20 mouse cellular contexts compared by ENCODE assay signal in genomic region chr4:154245342-154245741, GRCm38 (mm10). TPM values are rescaled to one million over a fixed set of nuclear protein-coding genes. Genes with fewer than 3 reads are reported as not detected.
DNase-seq lines count a peak whose midpoint lies in the region; ATAC-seq lines count a peak whose summit lies in the region.
"Had no signal": no experiment of that assay in that cellular context is flagged by ENCODE, and none has a peak within 500 bp of the region (broad histone marks: within the 10 kb centered on the region; RNA-seq: fewer than 3 reads in every experiment).

No protein-coding gene starts in this region.

- H3K4me2 ChIP-seq in heart, embryonic 13.5 days: no peak overlapping the region
- no peak overlapping the region for H3K4me2 ChIP-seq in forebrain, embryonic 11.5 days (ENCODE audit: low read depth, low read length, severe bottlenecking)
- H3K4me2 ChIP-seq: heart, embryonic 15.5 days; hindbrain, embryonic 12.5 days; liver, embryonic 15.5 days; midbrain, embryonic 11.5 days; neural tube, embryonic 15.5 days had no signal

- H3K9me3 ChIP-seq in heart, embryonic 13.5 days: no peaks in the 10 kb centered on the region
- no peaks in the 10 kb centered on the region for H3K9me3 ChIP-seq in heart, embryonic 10.5 days
- H3K9me3 ChIP-seq in limb, embryonic 10.5 days (replicated peaks): no peaks in the 10 kb centered on the region
- no peaks in the 10 kb centered on the region for H3K9me3 ChIP-seq in forebrain, embryonic 11.5 days (ENCODE audit: control insufficient read depth, low read length)
- H3K9me3 ChIP-seq: forebrain, embryonic 10.5 days; heart, embryonic 15.5 days; hindbrain, embryonic 12.5 days; liver, embryonic 15.5 days; neural tube, embryonic 15.5 days had no signal

- 0 out of 2 replicates have a peak, but pooled peaks cover 4% of the 10 kb centered on the region for H3K36me3 ChIP-seq in heart, embryonic 13.5 days
- no peaks in the 10 kb centered on the region for H3K36me3 ChIP-seq in heart, embryonic 10.5 days
- H3K36me3 ChIP-seq in limb, embryonic 10.5 days: peaks cover 24% of the 10 kb centered on the region; the same call in 1 of the 2 replicates
- no peaks in the 10 kb centered on the region for H3K36me3 ChIP-seq in forebrain, embryonic 11.5 days (ENCODE audit: control insufficient read depth, insufficient read depth, low read length)
- H3K36me3 ChIP-seq: G1E; heart, embryonic 15.5 days; hindbrain, embryonic 12.5 days; liver, embryonic 15.5 days; neural tube, embryonic 15.5 days had no signal

- no peak overlapping the region for H3K4me3 ChIP-seq in heart, embryonic 13.5 days
- H3K4me3 ChIP-seq in heart, embryonic 10.5 days: no peak overlapping the region
- no peak overlapping the region for H3K4me3 ChIP-seq in limb, embryonic 10.5 days
- H3K4me3 ChIP-seq in forebrain, embryonic 11.5 days (ENCODE audit: low read depth, low read length): no peak overlapping the region
- H3K4me3 ChIP-seq: heart, embryonic 15.5 days; hindbrain, embryonic 12.5 days; liver, embryonic 15.5 days; neural tube, embryonic 15.5 days had no signal

- ATAC-seq in heart, embryonic 13.5 days (ENCODE audit: extremely low read depth, insufficient number of reproducible peaks, low FRiP score, low TSS enrichment): no peak
- no peak for ATAC-seq in forebrain, embryonic 11.5 days (replicated peaks; ENCODE audit: low FRiP score)
- ATAC-seq: intestine, postnatal 0 days had no signal

- peak overlapping the region; percentile 10; the same call in 1 of the 2 replicates for H3K9ac ChIP-seq in heart, embryonic 13.5 days
- H3K9ac ChIP-seq in forebrain, embryonic 11.5 days (ENCODE audit: low read length): no peak overlapping the region
- H3K9ac ChIP-seq: heart, embryonic 15.5 days; hindbrain, embryonic 12.5 days; liver, embryonic 15.5 days; neural tube, embryonic 15.5 days had no signal

- H3K4me1 ChIP-seq in heart, embryonic 13.5 days: peaks cover 17% of the 10 kb centered on the region
- peaks cover 47% of the 10 kb centered on the region for H3K4me1 ChIP-seq in heart, embryonic 10.5 days
- H3K4me1 ChIP-seq in limb, embryonic 10.5 days: peaks cover 44% of the 10 kb centered on the region
- H3K4me1 ChIP-seq in forebrain, embryonic 11.5 days (replicated peaks; ENCODE audit: control insufficient read depth, insufficient read depth, low read length): peaks cover 4% of the 10 kb centered on the region; the same call in 1 of the 2 replicates

- DNase-seq in heart, embryonic 10.5 days (ENCODE audit: low spot score): no peak
- peak; percentile 38 for DNase-seq in Muller cell, postnatal 12 days (ENCODE audit: inconsistent ontology term)
- DNase-seq in adrenal gland, postnatal 14 days: peak; percentile 76
- DNase-seq in limb, embryonic 10.5 days (ENCODE audit: low spot score): no peak
- DNase-seq in layer of hippocampus, adult 9-11 months: no peak
- DNase-seq in forebrain, embryonic 11.5 days (ENCODE audit: low spot score): no peak
- DNase-seq: cerebellum, adult 9-10 months; gastrocnemius, postnatal 36 days; kidney, postnatal 36 days; lung, postnatal 10 days; thymus, postnatal 14 days had no signal

- H3K27me3 ChIP-seq in heart, embryonic 13.5 days (replicated peaks): peaks cover 2% of the 10 kb centered on the region
- peaks cover 55% of the 10 kb centered on the region for H3K27me3 ChIP-seq in heart, embryonic 10.5 days (ENCODE audit: insufficient read depth, poor library complexity, severe bottlenecking)
- peaks cover 3% of the 10 kb centered on the region; the same call in 1 of the 2 replicates for H3K27me3 ChIP-seq in limb, embryonic 10.5 days (ENCODE audit: low read depth, poor library complexity, severe bottlenecking)
- H3K27me3 ChIP-seq in forebrain, embryonic 11.5 days (ENCODE audit: control insufficient read depth, insufficient read depth, low read length): no peaks in the 10 kb centered on the region
- H3K27me3 ChIP-seq: hindbrain, embryonic 12.5 days; liver, embryonic 15.5 days; neural tube, embryonic 15.5 days had no signal

- H3K27ac ChIP-seq in heart, embryonic 13.5 days (replicated peaks): no peak overlapping the region
- no peak overlapping the region for H3K27ac ChIP-seq in heart, embryonic 10.5 days
- 0 out of 2 replicates have a peak overlapping the region, but pooled peaks have one; percentile 22 for H3K27ac ChIP-seq in limb, embryonic 10.5 days
- no peak overlapping the region for H3K27ac ChIP-seq in forebrain, embryonic 11.5 days (ENCODE audit: low read depth, low read length)
- H3K27ac ChIP-seq: forebrain, embryonic 10.5 days; heart, embryonic 15.5 days; hindbrain, embryonic 12.5 days; liver, embryonic 15.5 days; neural tube, embryonic 15.5 days had no signal

- 79% methylated on average over 7 of the region's 7 CpGs for WGBS in heart, embryonic 13.5 days
- 79% methylated on average over 7 of the region's 7 CpGs for WGBS in heart, embryonic 10.5 days
- WGBS in limb, embryonic 10.5 days: 86% methylated on average over 7 of the region's 7 CpGs
- WGBS in forebrain, embryonic 11.5 days: 77% methylated on average over 7 of the region's 7 CpGs

RNA-seq across cellular contexts. Expression of gene Arhgef16, which starts 56.1 kb away (rescaled TPM):
- polyA plus RNA-seq in heart, embryonic 13.5 days (2015; fragmentation: Nextera tagmentation; extraction: Ambion mirVana): 2.3 and 2.5 TPM in 2 replicates
- polyA plus RNA-seq in heart, embryonic 10.5 days (2016; fragmentation: Nextera tagmentation; extraction: Ambion mirVana): 3.3 and 7.4 TPM in 2 replicates
- total RNA-seq in adrenal gland, postnatal 14 days (2021): 0.53 and 1.2 TPM in 2 replicates
- polyA plus RNA-seq in limb, embryonic 10.5 days (2016; fragmentation: Nextera tagmentation; extraction: Ambion mirVana): 5.3 and 6.2 TPM in 2 replicates
- polyA plus RNA-seq in forebrain, embryonic 11.5 days (2014; fragmentation: Nextera tagmentation; extraction: Ambion mirVana): 0.90 and 1.2 TPM in 2 replicates
- polyA plus RNA-seq: G1E had no signal

Comparison
In these comparisons a context has a peak if more than half of its experiments do, and no peak if none do; other contexts are left out.
1. DNase-seq: peak in Muller cell, postnatal 12 days (single experiment) and adrenal gland, postnatal 14 days (single experiment); none in heart, embryonic 10.5 days (single experiment), limb, embryonic 10.5 days (single experiment), layer of hippocampus, adult 9-11 months (single experiment) and forebrain, embryonic 11.5 days (single experiment).